Mouse (Mus musculus): Measurements from ENCODE around the gene Vezf1.

Gene Vezf1

DNA sequence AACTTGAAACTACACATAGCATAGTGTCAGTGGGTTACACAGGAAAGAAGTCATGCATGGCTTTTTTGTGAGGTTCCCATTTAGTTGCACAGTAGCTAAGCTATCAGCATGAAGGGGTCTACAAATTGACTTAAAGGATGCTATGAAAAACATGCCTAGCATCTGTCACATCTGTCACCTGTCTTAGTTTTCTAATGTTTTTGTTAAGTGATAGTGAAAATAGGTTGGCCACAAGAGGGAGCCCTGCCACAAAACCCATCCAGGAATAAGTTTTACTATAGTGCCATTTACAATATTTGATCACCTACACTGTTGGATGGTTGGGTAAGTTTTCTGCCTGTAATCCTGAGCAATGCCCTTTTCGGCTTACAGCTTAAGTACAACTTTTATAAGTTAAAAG lies 13.5 kb upstream of the Vezf1 start:
- DNase-seq (ENCODE audit: low read depth), result peak; percentile 86

GRCm38 (mm10) chr11:88055777-88056176 lies 12.3 kb upstream of the Vezf1 start:
- peak; percentile 9 for DNase-seq (ENCODE audit: low read depth)

DNA sequence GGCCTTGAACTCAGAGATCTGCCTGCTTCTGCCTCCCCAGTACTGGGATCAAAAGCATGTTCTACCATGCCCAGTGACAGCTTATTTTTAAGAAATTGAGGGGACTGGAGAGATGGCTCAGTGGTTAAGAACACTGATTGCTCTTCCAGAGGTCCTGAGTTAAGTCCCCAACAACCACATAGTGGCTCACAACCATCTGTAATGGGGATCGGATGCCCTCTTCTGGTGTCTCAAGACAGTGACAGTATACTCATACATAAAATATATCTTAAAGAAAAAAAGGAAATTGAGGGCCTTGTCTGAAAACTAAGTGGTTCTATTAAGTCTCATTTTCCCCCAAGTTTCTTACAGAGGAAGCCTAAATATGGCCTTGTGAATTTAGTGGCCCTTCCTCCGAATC lies 10.3 kb upstream of the Vezf1 start:
- DNase-seq (ENCODE audit: low read depth), result no peak

DNA sequence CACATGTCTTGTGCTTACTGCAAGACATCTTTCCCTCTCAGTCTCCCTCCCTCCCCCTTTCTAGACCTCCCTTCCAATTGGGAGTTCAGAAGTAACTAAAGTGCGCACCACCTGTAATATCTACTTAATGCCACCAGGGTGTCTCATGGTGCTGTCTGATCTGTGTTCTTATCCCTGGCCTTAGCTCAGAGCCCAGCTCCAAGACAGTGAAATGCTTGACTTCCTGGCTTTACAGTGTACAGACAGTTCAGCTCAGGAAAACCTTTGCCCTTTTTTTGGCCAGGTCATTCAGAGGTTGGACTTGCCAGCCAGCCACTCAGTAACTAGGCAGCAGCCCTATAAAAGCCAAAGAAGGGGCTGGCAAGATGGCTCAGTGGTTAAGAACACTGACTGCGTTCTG lies 8.9 kb upstream of the Vezf1 start:
- DNase-seq (ENCODE audit: low read depth), result peak; percentile 81

DNA sequence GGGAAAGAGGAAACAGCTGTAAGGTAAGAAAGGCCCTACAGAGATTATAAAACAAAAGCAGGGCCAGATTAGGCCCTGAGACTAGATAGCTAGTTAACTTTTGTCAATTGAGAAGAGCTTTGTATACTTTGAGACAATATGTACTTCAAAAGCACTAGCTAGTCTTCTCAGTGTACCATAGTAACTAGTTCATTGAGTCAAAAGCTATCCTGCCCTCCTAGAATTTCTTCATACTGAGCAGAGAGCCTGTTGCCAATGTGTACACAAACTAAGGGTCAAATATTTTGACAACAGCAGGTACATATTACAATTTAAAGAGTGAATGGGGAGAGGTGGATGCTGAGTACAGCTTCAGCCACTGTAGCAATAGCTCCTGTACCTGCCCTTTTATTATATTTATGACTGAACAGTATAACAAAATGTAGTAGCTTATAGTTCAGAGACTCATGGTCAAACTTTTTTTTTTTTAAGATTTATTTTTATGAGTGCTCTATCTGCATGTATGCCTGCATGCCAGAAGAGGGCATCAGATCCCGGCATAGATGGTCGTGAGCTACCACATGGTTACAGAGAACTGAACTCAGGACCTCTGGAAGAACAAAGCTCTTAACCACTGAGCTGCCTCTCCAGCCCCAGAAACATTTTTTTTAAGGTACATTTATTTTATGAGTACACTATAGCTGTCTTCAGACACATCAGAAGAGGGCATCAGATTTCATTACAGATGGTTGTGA lies 6.0 kb upstream of the Vezf1 start:
- peak; percentile 63 for DNase-seq (ENCODE audit: low read depth)

DNA sequence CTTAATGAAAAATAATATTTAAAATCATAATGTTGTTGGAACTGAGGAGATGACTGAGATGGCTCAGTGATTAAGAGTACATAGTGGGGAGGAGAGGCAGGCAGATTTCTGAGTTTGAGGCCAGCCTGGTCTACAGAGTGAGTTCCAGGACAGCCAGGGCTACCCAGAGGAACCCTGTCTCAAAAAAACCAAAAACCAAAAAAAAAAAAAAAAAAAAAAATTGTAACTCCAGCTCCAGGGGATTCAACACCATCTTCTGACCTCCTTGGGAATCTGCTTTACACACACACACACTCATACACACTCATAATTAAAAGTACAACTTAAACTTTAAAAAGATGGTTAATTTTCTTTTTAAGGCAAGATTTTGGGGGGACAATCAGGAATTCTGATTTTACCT lies 2.3 kb upstream of the Vezf1 start:
- DNase-seq (ENCODE audit: low read depth), result no peak

- DNase-seq (ENCODE audit: low read depth), result peak; percentile 46
Observed at GRCm38 (mm10) chr11:88067191-88067585, 891 bp upstream of the Vezf1 start.

DNA sequence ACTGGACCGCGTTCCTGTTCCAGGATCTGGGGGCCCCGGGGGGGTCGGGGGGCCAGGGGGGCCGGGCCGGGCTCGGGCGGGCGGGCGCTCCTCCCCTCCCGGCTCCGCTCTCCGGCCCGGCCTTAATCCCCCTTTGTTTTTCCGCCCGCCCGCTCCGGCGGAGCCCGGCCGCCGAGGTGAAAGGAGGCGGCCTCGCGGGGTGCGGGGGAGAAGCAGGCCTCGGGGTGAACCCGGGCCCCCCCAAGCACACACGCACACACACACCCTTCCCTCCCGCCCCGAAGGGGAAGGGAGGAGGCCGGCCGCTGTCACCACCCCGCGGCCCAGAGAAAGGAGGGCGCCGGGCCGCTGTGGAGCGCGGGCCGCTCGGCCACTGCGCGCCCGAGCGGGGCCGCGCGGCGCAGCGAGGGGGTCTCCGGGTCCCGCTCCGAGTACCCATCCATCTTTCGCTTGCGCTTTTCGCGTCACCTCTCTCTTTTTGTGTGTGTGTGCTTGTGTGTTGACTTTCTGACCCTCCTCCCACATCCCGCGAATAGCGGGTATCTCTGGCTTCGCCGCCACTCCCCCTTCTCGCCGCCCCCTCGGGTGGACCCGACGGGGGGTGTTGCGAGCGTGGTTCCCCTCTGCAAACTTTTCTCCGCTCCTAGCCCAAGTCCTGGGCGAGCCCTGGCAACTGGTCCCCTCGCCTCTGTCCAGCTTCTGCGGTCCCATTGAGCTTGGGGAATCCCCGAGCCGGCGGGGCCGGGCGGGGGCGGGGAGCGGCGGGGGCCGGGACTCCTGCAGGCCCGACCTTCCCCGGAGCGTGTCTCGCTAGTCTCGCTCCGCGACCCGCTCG lies 549 bp downstream of the Vezf1 start:
- peak; percentile 70 for DNase-seq (ENCODE audit: low read depth)

- DNase-seq (ENCODE audit: low read depth), result no peak
Observed at GRCm38 (mm10) chr11:88069246-88069570, 1.1 kb downstream of the Vezf1 start.

DNA sequence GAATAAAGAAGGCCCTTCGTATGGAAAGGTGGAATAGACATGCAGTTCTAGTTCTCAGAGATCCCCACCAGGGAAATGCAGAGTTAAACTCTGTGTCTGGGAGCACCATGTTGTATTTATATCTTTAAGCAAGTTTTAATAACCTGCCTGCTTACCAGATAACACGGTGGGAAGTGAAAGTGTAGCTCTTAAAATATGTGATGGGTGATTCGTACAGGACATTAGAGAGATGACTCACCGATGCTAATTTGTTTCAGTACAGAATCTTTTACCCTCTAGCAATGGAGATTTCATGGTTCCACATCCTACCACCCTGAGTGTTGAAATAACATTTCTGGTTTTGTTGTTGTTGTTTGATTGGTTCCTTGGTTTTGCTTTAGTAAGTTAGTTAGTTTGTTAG lies 2.3 kb downstream of the Vezf1 start:
- DNase-seq (ENCODE audit: low read depth), result no peak

GRCm38 (mm10) chr11:88071113-88071512 lies 3.0 kb downstream of the Vezf1 start:
- no peak for DNase-seq (ENCODE audit: low read depth)

GRCm38 (mm10) chr11:88073343-88073875 lies 5.3 kb downstream of the Vezf1 start:
- DNase-seq (ENCODE audit: low read depth), result peak; percentile 81

GRCm38 (mm10) chr11:88075701-88076100 lies 7.6 kb downstream of the Vezf1 start:
- DNase-seq (ENCODE audit: low read depth), result no peak

DNA sequence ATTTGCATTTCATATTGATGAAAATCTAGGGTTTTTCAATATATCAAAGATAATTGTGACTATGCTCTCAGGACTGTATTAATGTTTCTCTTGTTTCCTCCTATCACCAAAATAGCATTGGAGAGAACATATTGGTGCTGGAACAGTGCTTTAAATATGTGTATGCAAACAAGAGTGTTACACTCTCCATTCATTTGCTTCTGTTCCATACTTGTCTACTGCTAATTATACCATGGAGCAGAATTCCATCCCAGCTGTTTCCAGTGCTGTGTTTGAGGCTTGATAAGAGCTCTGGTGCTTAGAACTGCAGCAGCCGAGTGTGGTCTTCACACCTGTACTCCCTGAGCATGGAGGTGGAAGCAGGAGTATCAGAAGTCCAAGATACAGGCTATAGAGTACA lies 8.3 kb downstream of the Vezf1 start:
- no peak for DNase-seq (ENCODE audit: low read depth)

DNA sequence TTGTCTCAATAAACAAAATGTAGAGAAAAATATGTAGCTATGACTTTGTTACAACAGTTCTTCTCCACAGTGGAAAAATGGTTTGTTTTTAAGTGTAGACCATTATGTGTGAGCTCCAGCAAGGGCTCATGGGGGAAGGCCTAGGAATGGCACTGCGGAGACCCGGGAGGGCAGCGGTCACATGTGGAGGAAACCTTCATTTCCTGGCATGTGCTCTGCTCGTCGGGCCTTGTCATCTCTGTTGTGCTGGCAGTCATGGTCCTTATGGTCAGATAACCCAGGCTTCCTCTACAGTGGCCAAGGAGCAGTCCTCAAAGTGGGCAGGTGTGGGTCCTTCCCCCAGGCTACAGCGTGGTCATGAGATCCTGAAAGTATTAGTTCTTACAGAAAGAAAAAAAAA lies 15.6 kb downstream of the Vezf1 start:
- DNase-seq (ENCODE audit: low read depth), result no peak

DNA sequence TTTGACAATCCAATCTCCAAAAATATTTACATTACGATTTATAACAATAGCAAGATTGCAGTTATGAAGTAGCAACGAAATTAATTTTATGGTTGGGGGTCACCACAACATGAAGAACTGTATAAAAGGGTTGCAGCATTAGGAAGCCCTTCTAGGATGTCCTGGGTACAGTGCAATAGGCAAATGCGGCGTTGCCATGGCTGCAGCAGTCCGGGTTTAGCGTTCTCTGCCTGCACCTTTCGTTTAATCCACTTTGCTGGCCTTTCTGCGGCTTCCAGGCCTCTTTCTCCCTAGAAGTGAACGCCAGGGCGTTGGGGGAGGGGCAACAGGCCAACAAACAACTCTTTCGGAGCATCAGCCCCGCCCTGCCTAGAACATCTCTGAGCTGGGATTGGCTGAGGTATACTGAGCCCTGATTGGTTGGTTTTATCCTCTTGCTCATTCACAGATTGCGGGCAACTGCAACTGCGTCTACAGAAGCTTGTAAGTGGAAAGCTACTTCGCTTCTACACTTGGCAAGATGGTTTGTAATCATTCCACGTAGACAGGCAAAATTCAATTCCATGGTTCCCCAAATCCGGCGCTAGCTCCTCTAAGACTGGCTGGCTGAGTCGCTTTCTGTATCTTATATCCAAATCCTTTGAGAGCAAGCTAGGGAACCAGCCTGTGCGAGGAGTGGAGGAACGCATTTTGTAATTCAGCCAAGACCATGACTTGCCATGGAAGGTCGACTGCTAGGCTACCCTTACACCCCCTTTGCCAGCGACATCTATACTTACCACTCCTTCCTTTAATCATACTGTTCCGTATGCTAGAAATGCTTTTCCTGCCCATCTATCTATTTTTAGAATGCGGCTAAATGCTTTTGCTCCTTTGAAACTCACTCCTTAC lies 18.9 kb downstream of the Vezf1 start:
- DNase-seq (ENCODE audit: low read depth), result peak; percentile 86

GRCm38 (mm10) chr11:88089150-88089549 lies 21.1 kb downstream of the Vezf1 start:
- no peak for DNase-seq (ENCODE audit: low read depth)

DNA sequence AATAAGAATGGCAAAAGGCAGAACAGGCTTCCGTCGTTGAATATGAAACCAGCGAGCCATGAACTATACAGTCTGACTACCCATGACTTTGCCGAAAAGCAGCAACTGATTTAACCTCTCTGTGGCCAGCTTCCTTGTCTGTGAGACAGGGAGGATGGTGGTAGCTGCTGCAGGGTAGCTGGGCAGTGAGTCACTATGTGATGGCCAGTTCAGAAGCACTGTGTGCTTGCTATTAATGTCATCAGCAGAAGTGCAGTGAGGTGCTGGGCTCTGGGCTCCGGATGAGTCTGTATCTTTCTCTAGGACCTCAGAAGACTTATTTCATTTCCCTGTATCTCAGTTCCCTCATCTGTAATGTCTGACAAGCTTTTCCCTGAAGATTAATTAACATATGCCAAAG lies 22.2 kb downstream of the Vezf1 start:
- no peak for DNase-seq (ENCODE audit: low read depth)

- DNase-seq (ENCODE audit: low read depth), result peak; percentile 50
Observed at GRCm38 (mm10) chr11:88091949-88092348, 23.9 kb downstream of the Vezf1 start.

DNA sequence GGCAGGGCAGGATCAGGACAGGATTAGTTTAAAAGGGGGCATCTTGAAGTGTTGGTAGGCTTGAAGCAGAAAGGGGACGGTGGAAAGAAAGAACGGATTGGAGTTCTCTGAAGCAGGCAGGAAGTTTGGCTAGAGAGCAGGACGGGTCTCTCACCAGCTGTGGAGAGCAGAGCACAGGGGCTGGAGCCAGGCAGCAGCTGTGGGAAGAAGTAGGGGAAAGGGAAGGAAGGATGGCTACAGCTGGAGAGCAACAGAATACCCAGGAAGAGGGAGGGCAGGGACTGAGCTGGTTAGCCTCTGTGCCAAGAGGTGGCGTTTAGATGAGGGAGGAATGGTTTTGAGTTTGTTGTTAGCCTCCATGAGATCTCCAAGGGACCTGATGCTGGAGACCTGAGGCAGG lies 29.1 kb downstream of the Vezf1 start:
- DNase-seq (ENCODE audit: low read depth), result no peak

DNA sequence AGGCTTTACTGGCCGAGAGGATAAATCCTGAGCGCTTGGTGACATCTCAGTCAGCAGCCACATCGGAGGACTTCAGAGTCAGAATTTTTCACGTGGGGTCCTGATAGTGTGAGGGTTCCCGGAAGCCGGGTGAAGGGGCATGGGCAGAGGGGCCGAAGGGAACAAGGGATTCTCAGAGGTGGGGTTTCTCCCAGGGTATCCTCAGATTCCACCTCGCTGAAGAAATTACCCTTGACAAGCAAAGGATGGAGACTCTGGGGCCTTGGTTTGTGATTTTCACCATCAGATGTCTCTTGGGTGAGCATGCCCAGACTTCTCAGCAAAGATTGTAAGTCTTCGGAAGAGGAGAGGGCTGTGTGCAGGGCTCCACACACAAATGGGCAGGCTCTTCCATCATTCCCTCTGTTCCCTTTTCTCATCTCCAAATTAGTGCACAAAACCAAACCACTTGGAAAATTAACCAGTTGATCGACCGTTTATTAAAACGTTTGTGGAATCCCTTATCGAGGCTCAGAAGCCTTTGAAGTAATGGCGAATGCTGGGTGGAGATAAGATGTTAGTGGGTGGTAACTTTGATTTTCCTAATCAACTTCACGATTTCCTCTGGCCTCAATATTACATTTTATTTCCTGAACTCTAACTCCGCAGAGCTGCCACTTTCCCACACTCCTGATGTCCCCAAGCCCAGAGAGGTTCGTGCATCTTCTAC lies 30.1 kb downstream of the Vezf1 start, which contains the start of gene Cuedc1:
Gene Cuedc1 (plus strand): TSS at position 38 of the 709 bp plus-strand sequence.
- DNase-seq (ENCODE audit: low read depth), result no peak
